Mouse (Mus musculus) hindbrain, postnatal 0 days (tissue): ENCODE measurements around the gene Gm9833. TPM values are rescaled to one million over a fixed set of nuclear protein-coding genes. Genes with fewer than 3 reads are reported as not detected.
A peak's percentile ranks its signal among the peaks of the same experiment; 100 is the strongest.

ENCODE experiments used
- ATAC-seq: fragments of 200-750 bp; cut with Nextera tagmentation; 2 replicates; pipeline ENCODE4 v1.8.0; 2017; ENCODE audit warnings: mild to moderate bottlenecking, moderate TSS enrichment, moderate library complexity
- DNase-seq: peaks from one replicate; pipeline ENCODE4 v3.0.0-alpha.2; 2015; ENCODE audit warnings: low spot score
- H3K27ac ChIP-seq: fragments of 300-500 bp; sonication (generic); 2 replicates; pipeline ENCODE4 v1.5.1; 2014; ENCODE audit warnings: mild to moderate bottlenecking
- H3K27me3 ChIP-seq: fragments of 300-500 bp; sonication (generic); 2 replicates; pipeline ENCODE4 v1.6.1; 2014; ENCODE audit warnings: low read length, mixed read lengths; ENCODE audit not compliant: insufficient read depth
- H3K36me3 ChIP-seq: fragments of 300-500 bp; sonication (generic); 2 replicates; pipeline ENCODE4 v1.6.1; 2014; ENCODE audit warnings: low read length, mixed read lengths; ENCODE audit not compliant: insufficient read depth
- H3K4me1 ChIP-seq: fragments of 300-500 bp; sonication (generic); 2 replicates; pipeline ENCODE4 v1.6.1; 2014; ENCODE audit warnings: antibody characterized with exemption, low read length, mixed read lengths; ENCODE audit not compliant: insufficient read depth
- H3K4me2 ChIP-seq: fragments of 300-500 bp; sonication (generic); 2 replicates; pipeline ENCODE4 v1.6.1; 2014; ENCODE audit warnings: low read depth, mild to moderate bottlenecking, low read length, moderate library complexity, mixed read lengths
- H3K4me3 ChIP-seq: fragments of 300-500 bp; sonication (generic); 2 replicates; pipeline ENCODE4 v1.5.1; 2014; ENCODE audit warnings: low read length
- H3K9ac ChIP-seq: fragments of 300-500 bp; sonication (generic); replicated peaks from 2 replicates; pipeline ENCODE4 v1.6.1; 2014; ENCODE audit warnings: mild to moderate bottlenecking, low read length, moderate library complexity, mixed read lengths
- H3K9me3 ChIP-seq: fragments of 300-500 bp; sonication (generic); 2 replicates; pipeline ENCODE4 v1.6.1; 2016; ENCODE audit warnings: low read length, mixed read lengths
- CTCF ChIP-seq: IDR thresholded peaks from 2 replicates; pipeline ENCODE4 v1.5.1; 2016; ENCODE audit warnings: antibody characterized with exemption, control low read depth, low read depth
- WGBS: fragments of 180-500 bp; shearing (Covaris S2); extraction: QIAGEN DNeasy Blood & Tissue Kit; methylation state at CpG from one replicate; pipeline ENCODE4 v1.1.7; 2014; 5-methylcytosine and 5-hydroxymethylcytosine counted together
- polyA plus RNA-seq: library from polyadenylated mRNA; unstranded; fragments of >200 nt; fragmentation: Nextera tagmentation; extraction: Ambion mirVana; gene quantifications from 2 replicates; pipeline ENCODE4 v1.2.1, GENCODE M21; 2015
- total RNA-seq: library from RNA; depleted of rRNA; stranded (reverse); fragments of >200 nt; gene quantifications from 2 replicates; pipeline ENCODE4 v1.2.3, GENCODE M21; 2014

Gene Gm9833
- total and polyA plus RNA-seq, 2 experiments from 2014 or later: 1.4 to 3.7 TPM

GRCm38 (mm10) chr3:10121956-10122739 lies 34.2 kb downstream of the Gm9833 start:
- no peaks in the 10 kb centered on the region for H3K36me3 ChIP-seq
- no peak overlapping the region for H3K4me2 ChIP-seq
- WGBS: 61% methylated on average over 6 of the region's 6 CpGs
- TF ChIP-seq CTCF: no peak
- peak overlapping the region; percentile 58; the same call in 1 of the 2 replicates for H3K27ac ChIP-seq
- no peak for ATAC-seq
- peak; percentile 20 for DNase-seq
- H3K27me3 ChIP-seq: no peaks in the 10 kb centered on the region
- 0 out of 2 replicates have a peak, but pooled peaks cover 6% of the 10 kb centered on the region for H3K4me1 ChIP-seq
- H3K9ac ChIP-seq: no peak overlapping the region
- H3K4me3 ChIP-seq: no peak overlapping the region
- H3K9me3 ChIP-seq: no peaks in the 10 kb centered on the region

GRCm38 (mm10) chr3:10123615-10124014 lies 35.7 kb downstream of the Gm9833 start:
- Histone ChIP-seq H3K4me1 (peaks cover 11% of the 10 kb centered on the region; the same call in 1 of the 2 replicates), H3K4me2 (no peak overlapping the region), H3K9me3 (no peaks in the 10 kb centered on the region), H3K27me3 (no peaks in the 10 kb centered on the region), H3K36me3 (no peaks in the 10 kb centered on the region), H3K4me3 (no peak overlapping the region), H3K27ac (no peak overlapping the region), H3K9ac (no peak overlapping the region)
- no peak for TF ChIP-seq CTCF
- WGBS: 84% methylated on average over 1 of the region's 1 CpGs
- ATAC-seq: no peak
- no peak for DNase-seq

GRCm38 (mm10) chr3:10124071-10124470 lies 36.2 kb downstream of the Gm9833 start:
- H3K4me3 ChIP-seq: no peak overlapping the region
- no peak for TF ChIP-seq CTCF
- no peaks in the 10 kb centered on the region for H3K27me3 ChIP-seq
- ATAC-seq (no peak), DNase-seq (no peak)
- peaks cover 11% of the 10 kb centered on the region; the same call in 1 of the 2 replicates for H3K4me1 ChIP-seq
- H3K36me3 ChIP-seq: no peaks in the 10 kb centered on the region
- WGBS: 89% methylated on average over 2 of the region's 2 CpGs
- H3K9me3 ChIP-seq: no peaks in the 10 kb centered on the region
- H3K9ac ChIP-seq: no peak overlapping the region
- H3K4me2 ChIP-seq: no peak overlapping the region
- no peak overlapping the region for H3K27ac ChIP-seq

- DNase-seq (no peak), ATAC-seq (no peak)
- Histone ChIP-seq H3K9me3 (no peaks in the 10 kb centered on the region), H3K27me3 (no peaks in the 10 kb centered on the region), H3K27ac (no peak overlapping the region), H3K9ac (no peak overlapping the region), H3K4me2 (no peak overlapping the region), H3K4me1 (peaks cover 11% of the 10 kb centered on the region; the same call in 1 of the 2 replicates), H3K4me3 (no peak overlapping the region), H3K36me3 (no peaks in the 10 kb centered on the region)
- 88% methylated on average over 4 of the region's 4 CpGs for WGBS
- no peak for TF ChIP-seq CTCF
Observed at GRCm38 (mm10) chr3:10125301-10125700, 37.4 kb downstream of the Gm9833 start.

GRCm38 (mm10) chr3:10126036-10126435 lies 38.1 kb downstream of the Gm9833 start:
- no peaks in the 10 kb centered on the region for H3K9me3 ChIP-seq
- WGBS: 70% methylated on average over 2 of the region's 2 CpGs
- H3K36me3 ChIP-seq: no peaks in the 10 kb centered on the region
- H3K27ac ChIP-seq: peak overlapping the region; percentile 76
- H3K9ac ChIP-seq: no peak overlapping the region
- no peak overlapping the region for H3K4me3 ChIP-seq
- TF ChIP-seq CTCF: no peak
- H3K4me1 ChIP-seq: peaks cover 11% of the 10 kb centered on the region; the same call in 1 of the 2 replicates
- H3K4me2 ChIP-seq: no peak overlapping the region
- DNase-seq: no peak
- no peaks in the 10 kb centered on the region for H3K27me3 ChIP-seq
- no peak for ATAC-seq

GRCm38 (mm10) chr3:10126502-10126901 lies 38.6 kb downstream of the Gm9833 start:
- no peak for DNase-seq
- no peak overlapping the region for H3K4me2 ChIP-seq
- TF ChIP-seq CTCF: no peak
- 64% methylated on average over 2 of the region's 2 CpGs for WGBS
- H3K4me3 ChIP-seq: no peak overlapping the region
- no peaks in the 10 kb centered on the region for H3K27me3 ChIP-seq
- H3K27ac ChIP-seq: peak overlapping the region; percentile 76
- peaks cover 11% of the 10 kb centered on the region; the same call in 1 of the 2 replicates for H3K4me1 ChIP-seq
- H3K36me3 ChIP-seq: no peaks in the 10 kb centered on the region
- no peak overlapping the region for H3K9ac ChIP-seq
- no peaks in the 10 kb centered on the region for H3K9me3 ChIP-seq
- ATAC-seq: peak; percentile 35; the same call in 1 of the 2 replicates

- H3K4me2 ChIP-seq: peak overlapping the region; percentile 18; the same call in 1 of the 2 replicates
- no peaks in the 10 kb centered on the region for H3K9me3 ChIP-seq
- H3K9ac ChIP-seq: no peak overlapping the region
- H3K4me3 ChIP-seq: no peak overlapping the region
- no peak for TF ChIP-seq CTCF
- H3K27ac ChIP-seq: peak overlapping the region; percentile 76
- no peaks in the 10 kb centered on the region for H3K36me3 ChIP-seq
- H3K4me1 ChIP-seq: peaks cover 11% of the 10 kb centered on the region; the same call in 1 of the 2 replicates
- 34% methylated on average over 10 of the region's 10 CpGs for WGBS
- H3K27me3 ChIP-seq: no peaks in the 10 kb centered on the region
- DNase-seq (peak; percentile 91), ATAC-seq (peak; percentile 93)
Observed at GRCm38 (mm10) chr3:10126952-10127351, 39.0 kb downstream of the Gm9833 start.
